Mouse (Mus musculus): ENCODE measurements around the gene Defa31.
"Not testable (repeated sequence)": the region's sequence is repeated elsewhere in the genome, so short reads cannot be mapped to it uniquely, and the experiment has no call there.

The Defa31 gene

GRCm38 (mm10) chr8:21191314-21191713 lies at the start of gene Defa31:
Defa31 (plus strand) TSS chr8:21191614.
- not testable (repeated sequence) for DNase-seq (ENCODE audit: low read depth, low spot score)

- not testable (repeated sequence) for DNase-seq (ENCODE audit: low read depth, low spot score)
Measured at GRCm38 (mm10) chr8:21161977-21162376, 29.4 kb upstream of the Defa31 start, which contains the start of gene Defa22. Defa22 (plus strand) TSS chr8:21162277.

DNA sequence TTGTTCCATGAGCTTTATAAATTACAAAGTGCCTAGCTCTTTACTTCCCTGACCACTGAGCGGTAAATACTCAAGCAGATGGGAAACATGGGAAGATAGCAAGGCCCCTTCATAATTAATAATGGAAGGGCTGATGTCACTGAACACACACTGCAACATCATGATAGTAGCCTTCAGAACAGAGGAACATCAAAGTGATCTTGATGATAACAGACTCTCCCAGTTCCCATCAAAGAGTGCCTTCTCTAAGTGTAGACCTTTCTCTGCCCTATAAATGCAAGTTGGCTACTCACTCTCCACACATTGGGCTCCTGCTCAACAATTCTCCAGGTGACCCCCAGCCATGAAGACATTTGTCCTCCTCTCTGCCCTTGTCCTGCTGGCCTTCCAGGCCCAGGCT lies 9.8 kb downstream of the Defa31 start, which contains the start of gene Gm15293:
TSS of gene Gm15293 (plus strand) at position 301 of the 400 bp plus-strand sequence.
- DNase-seq (ENCODE audit: low read depth, low spot score): not testable (repeated sequence)
